Mouse (Mus musculus) midbrain, embryonic 16.5 days (tissue): ENCODE results near the gene Hnrnpm. TPM values are rescaled to one million over a fixed set of nuclear protein-coding genes. Genes with fewer than 3 reads are reported as not detected.

Source experiments
- ATAC-seq: fragments of 200-750 bp; cut with Nextera tagmentation; 2 replicates; pipeline ENCODE4 v1.8.0; 2017; ENCODE audit warnings: moderate TSS enrichment
- H3K27ac ChIP-seq: fragments of 300-500 bp; sonication (generic); 2 replicates; pipeline ENCODE4 v1.5.1; 2014; ENCODE audit warnings: mild to moderate bottlenecking, low read length, mixed read lengths
- H3K27me3 ChIP-seq: fragments of 300-500 bp; sonication (generic); 2 replicates; pipeline ENCODE4 v1.6.1; 2014; ENCODE audit warnings: low read depth, low read length, mixed read lengths; ENCODE audit not compliant: control insufficient read depth, insufficient read depth
- H3K36me3 ChIP-seq: fragments of 300-500 bp; sonication (generic); 2 replicates; pipeline ENCODE4 v1.6.1; 2014; ENCODE audit warnings: mild to moderate bottlenecking, low read length, moderate library complexity, mixed read lengths; ENCODE audit not compliant: control insufficient read depth, insufficient read depth
- H3K4me1 ChIP-seq: fragments of 300-500 bp; sonication (generic); 2 replicates; pipeline ENCODE4 v1.6.1; 2014; ENCODE audit warnings: mild to moderate bottlenecking, low read length, mixed read lengths; ENCODE audit not compliant: control insufficient read depth, insufficient read depth
- H3K4me2 ChIP-seq: fragments of 300-500 bp; sonication (generic); 2 replicates; pipeline ENCODE4 v1.6.1; 2014; ENCODE audit warnings: mild to moderate bottlenecking, low read length, mixed read lengths
- H3K4me3 ChIP-seq: fragments of 300-500 bp; sonication (generic); 2 replicates; pipeline ENCODE4 v1.5.1; 2014; ENCODE audit warnings: low read depth, mild to moderate bottlenecking, low read length, moderate library complexity, mixed read lengths
- H3K9ac ChIP-seq: fragments of 300-500 bp; sonication (generic); 2 replicates; pipeline ENCODE4 v1.6.1; 2014; ENCODE audit warnings: low read depth, low read length, mixed read lengths
- H3K9me3 ChIP-seq: fragments of 300-500 bp; sonication (generic); replicated peaks from 2 replicates; pipeline ENCODE4 v1.6.1; 2014; ENCODE audit warnings: mild to moderate bottlenecking, low read length, mixed read lengths; ENCODE audit not compliant: control insufficient read depth, poor library complexity, severe bottlenecking
- polyA plus RNA-seq: library from polyadenylated mRNA; unstranded; fragments of >200 nt; fragmentation: Nextera tagmentation; extraction: Ambion mirVana; gene quantifications from 2 replicates; pipeline ENCODE4 v1.2.1, GENCODE M21; 2015

Hnrnpm gene
- polyA plus RNA-seq, 1 experiment from 2014 or later: 190 TPM

GRCm38 (mm10) chr17:33597271-33597670 is 89.4 kb downstream of the Hnrnpm start:
- Histone ChIP-seq H3K4me2 (no peak overlapping the region), H3K27ac (no peak overlapping the region), H3K4me1 (no peaks in the 10 kb centered on the region), H3K27me3 (no peaks in the 10 kb centered on the region), H3K9me3 (no peaks in the 10 kb centered on the region; the same call in 1 of the 2 replicates), H3K36me3 (no peaks in the 10 kb centered on the region), H3K4me3 (no peak overlapping the region), H3K9ac (no peak overlapping the region)
- no peak for ATAC-seq

Other genes starting within 250 kb of the Hnrnpm start
- gene Adamts10, start 162.7 kb downstream of the Hnrnpm start, polyA plus RNA-seq: 62.2 and 66.8 TPM in 2 replicates
- 1.5 and 1.6 TPM in 2 replicates for gene Myo1f, start 131.2 kb downstream of the Hnrnpm start, polyA plus RNA-seq
- gene Zfp414, start 57.8 kb downstream of the Hnrnpm start, polyA plus RNA-seq: 68.1 and 75.1 TPM in 2 replicates
- gene Pram1, start 48.8 kb downstream of the Hnrnpm start, polyA plus RNA-seq: 0.40 TPM in 1 of 2 replicates, not detected in the other
- gene March2, start 31.8 kb upstream of the Hnrnpm start, polyA plus RNA-seq: 62.9 and 74.6 TPM in 2 replicates
- 503 and 519 TPM in 2 replicates for gene Rab11b, start 73.7 kb upstream of the Hnrnpm start, polyA plus RNA-seq
- gene Angptl4, start 95.0 kb upstream of the Hnrnpm start, polyA plus RNA-seq: 16.8 and 17.4 TPM in 2 replicates
- gene Kank3, start 123.7 kb upstream of the Hnrnpm start, polyA plus RNA-seq: 49.0 and 52.6 TPM in 2 replicates
- gene Rps28, start 137.7 kb upstream of the Hnrnpm start, polyA plus RNA-seq: 407 and 416 TPM in 2 replicates
- 428 and 439 TPM in 2 replicates for gene Ndufa7, start 137.7 kb upstream of the Hnrnpm start, polyA plus RNA-seq
- 49.9 and 52.4 TPM in 2 replicates for gene Cd320, start 156.2 kb upstream of the Hnrnpm start, polyA plus RNA-seq
- not detected in 2 replicates for gene Gm7029, start 187.0 kb upstream of the Hnrnpm start, polyA plus RNA-seq
- gene Kifc1, start 203.8 kb upstream of the Hnrnpm start, polyA plus RNA-seq: 1.4 and 2.8 TPM in 2 replicates
- gene Platr17, start 218.3 kb upstream of the Hnrnpm start, polyA plus RNA-seq: 0.36 and 0.55 TPM in 2 replicates
- gene Daxx, start 222.6 kb upstream of the Hnrnpm start, polyA plus RNA-seq: 55.1 and 59.7 TPM in 2 replicates
- gene Tapbp, start 229.0 kb upstream of the Hnrnpm start, polyA plus RNA-seq: 21.1 and 26.1 TPM in 2 replicates
- 16.8 TPM in 2 replicates for gene Zbtb22, start 229.0 kb upstream of the Hnrnpm start, polyA plus RNA-seq
- 54.9 and 57.2 TPM in 2 replicates for gene Rgl2, start 242.7 kb upstream of the Hnrnpm start, polyA plus RNA-seq